Mouse (Mus musculus): ENCODE data around the gene Ttc7b.

DNA sequence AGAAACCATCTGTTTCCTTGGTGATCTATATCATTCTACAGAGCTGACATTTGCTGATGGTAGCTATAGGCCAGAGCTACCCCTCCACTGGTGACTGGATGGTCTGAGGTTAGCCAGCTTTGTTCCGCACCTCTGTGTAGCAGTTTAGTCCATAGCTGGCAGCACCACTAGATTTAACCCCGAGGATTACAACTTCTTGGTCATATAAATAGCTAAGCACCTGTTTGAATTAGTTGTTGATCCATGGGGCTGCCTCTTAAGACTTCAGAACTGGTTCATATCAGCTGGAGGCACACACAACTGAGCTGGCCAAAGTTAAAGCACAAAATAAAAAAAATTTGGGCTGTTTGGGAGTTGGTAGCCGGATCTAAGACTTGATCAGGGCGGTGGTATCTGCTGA, 12.6 kb upstream of the Ttc7b start:
- TF ChIP-seq CTCF (IDR thresholded peaks at IDR 0.05; ENCODE audit: low read depth) = no peak
- TF ChIP-seq EP300 (IDR thresholded peaks at IDR 0.05; ENCODE audit: low read depth) = no peak

Data from liver, embryonic 14.5 days (tissue).